Mouse (Mus musculus) left cerebral cortex, adult 9 months (tissue): ENCODE results near the gene Plcl1.

Source experiments
- DNase-seq, 2 experiments: peaks; one replicate each; pipeline ENCODE4 v3.0.0; 2022; ENCODE audit warnings: low spot score in 2 of 2

Plcl1 gene

GRCm38 (mm10) chr1:55606405-55606804 lies 200.7 kb downstream of the Plcl1 start:
- no peak for DNase-seq

- DNase-seq = no peak
Observed at GRCm38 (mm10) chr1:55612759-55613328, 207.1 kb downstream of the Plcl1 start.

- no peak for DNase-seq
Observed at GRCm38 (mm10) chr1:55617857-55618256, 212.1 kb downstream of the Plcl1 start.

- DNase-seq = peak in 1 of 2 experiments; percentile 22
Observed at GRCm38 (mm10) chr1:55618617-55619286, 213.0 kb downstream of the Plcl1 start.

GRCm38 (mm10) chr1:55631496-55631895 lies 225.8 kb downstream of the Plcl1 start:
- no peak for DNase-seq

- DNase-seq = no peak
Observed at GRCm38 (mm10) chr1:55632024-55632423, 226.3 kb downstream of the Plcl1 start.

- no peak for DNase-seq
Observed at GRCm38 (mm10) chr1:55633326-55633725, 227.6 kb downstream of the Plcl1 start.

GRCm38 (mm10) chr1:55659518-55660210 lies 253.9 kb downstream of the Plcl1 start:
- DNase-seq = no peak

- DNase-seq = no peak
Observed at GRCm38 (mm10) chr1:55661381-55661780, 255.7 kb downstream of the Plcl1 start.

- DNase-seq = no peak
Observed at GRCm38 (mm10) chr1:55665137-55665827, 259.6 kb downstream of the Plcl1 start.

GRCm38 (mm10) chr1:55665828-55666673 lies 260.3 kb downstream of the Plcl1 start:
- DNase-seq = peak in 1 of 2 experiments; percentile 22

- DNase-seq = peak in 1 of 2 experiments; percentile 30
Observed at GRCm38 (mm10) chr1:55666798-55667197, 261.1 kb downstream of the Plcl1 start.

GRCm38 (mm10) chr1:55668622-55669237 lies 263.0 kb downstream of the Plcl1 start:
- DNase-seq = no peak

GRCm38 (mm10) chr1:55682676-55683075 lies 277.0 kb downstream of the Plcl1 start:
- no peak for DNase-seq

- no peak for DNase-seq
Observed at GRCm38 (mm10) chr1:55686261-55686660, 280.5 kb downstream of the Plcl1 start.

GRCm38 (mm10) chr1:55693636-55694220 lies 288.0 kb downstream of the Plcl1 start:
- DNase-seq = no peak

- DNase-seq = no peak
Observed at GRCm38 (mm10) chr1:55696206-55696605, 290.5 kb downstream of the Plcl1 start.

- DNase-seq = no peak
Observed at GRCm38 (mm10) chr1:55699393-55699970, 293.8 kb downstream of the Plcl1 start.

- no peak for DNase-seq
Observed at GRCm38 (mm10) chr1:55700016-55700415, 294.3 kb downstream of the Plcl1 start.

GRCm38 (mm10) chr1:55700726-55701125 lies 295.0 kb downstream of the Plcl1 start:
- no peak for DNase-seq
